13 mouse cellular contexts compared by ENCODE assay signal in the genomic region with DNA sequence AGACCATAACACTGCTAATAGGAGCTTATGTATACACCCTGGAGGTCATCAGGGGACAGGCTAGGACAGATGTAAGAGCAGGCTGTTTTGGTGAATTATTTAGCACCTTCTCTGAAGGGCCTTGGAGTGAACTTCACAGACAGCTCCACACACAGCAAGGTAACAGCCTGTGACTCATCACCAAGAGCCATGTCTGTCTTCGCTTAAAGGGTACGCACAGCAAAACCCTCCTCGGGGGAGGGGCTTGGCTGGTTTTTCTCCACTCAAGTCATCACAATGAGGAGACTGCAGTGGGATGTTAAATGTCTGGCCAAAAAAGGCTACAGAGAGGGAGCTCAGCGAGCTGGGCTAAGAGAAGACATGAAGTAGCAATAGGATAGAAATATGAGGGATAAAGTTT.
A peak's percentile ranks its signal among the peaks of the same experiment; 100 is the strongest.
DNase-seq lines count a peak whose midpoint lies in the region; ATAC-seq and TF ChIP-seq lines count a peak whose summit lies in the region.
"Had no signal": no experiment of that assay in that cellular context is flagged by ENCODE, and none has a peak within 500 bp of the region (broad histone marks: within the 10 kb centered on the region; RNA-seq: fewer than 3 reads in every experiment).

No protein-coding gene starts in this region.

- peaks cover 25% of the 10 kb centered on the region for H3K4me1 ChIP-seq in embryonic facial prominence, embryonic 10.5 days
- peaks cover 9% of the 10 kb centered on the region for H3K4me1 ChIP-seq in stomach, embryonic 14.5 days (ENCODE audit: control insufficient read depth, insufficient read depth, low read length)

- no peak for TF ChIP-seq CTCF in layer of hippocampus, adult 2 months (conservative IDR thresholded peaks at IDR 0.05)

- H3K9me3 ChIP-seq in embryonic facial prominence, embryonic 10.5 days = no peaks in the 10 kb centered on the region
- H3K9me3 ChIP-seq in stomach, embryonic 14.5 days (ENCODE audit: control insufficient read depth, low read depth, low read length) = no peaks in the 10 kb centered on the region
- H3K9me3 ChIP-seq: hindbrain, embryonic 10.5 days had no signal

- H3K27me3 ChIP-seq in embryonic facial prominence, embryonic 10.5 days (replicated peaks; ENCODE audit: low read depth, poor library complexity, severe bottlenecking) = no peaks in the 10 kb centered on the region
- no peaks in the 10 kb centered on the region for H3K27me3 ChIP-seq in stomach, embryonic 14.5 days (ENCODE audit: control insufficient read depth, insufficient read depth, low read length)

- peak; percentile 75 for DNase-seq in heart, adult 11 months
- DNase-seq in heart, adult 18-20 months = no peak
- DNase-seq in layer of hippocampus, adult 2 months (ENCODE audit: low spot score in 2 of 2) = no peak
- no peak for DNase-seq in layer of hippocampus, postnatal 10 days (ENCODE audit: low spot score in 2 of 2)
- DNase-seq in embryonic facial prominence, embryonic 10.5 days (ENCODE audit: low spot score) = no peak
- no peak for DNase-seq in gastrocnemius, postnatal 10 days
- DNase-seq in layer of hippocampus, postnatal 36 days = no peak
- DNase-seq: cerebellum, adult 8-10 months; right cerebral cortex, adult 18-20 months; thymus, postnatal 4 days had no signal

- H3K36me3 ChIP-seq in embryonic facial prominence, embryonic 10.5 days (replicated peaks) = no peaks in the 10 kb centered on the region
- H3K36me3 ChIP-seq in stomach, embryonic 14.5 days (ENCODE audit: control insufficient read depth, insufficient read depth, low read length) = 0 out of 2 replicates have a peak, but pooled peaks cover 6% of the 10 kb centered on the region
- H3K36me3 ChIP-seq: hindbrain, embryonic 10.5 days had no signal

- peak overlapping the region; percentile 39; the same call in 1 of the 2 replicates for H3K27ac ChIP-seq in layer of hippocampus, adult 2 months
- H3K27ac ChIP-seq in embryonic facial prominence, embryonic 10.5 days (replicated peaks) = 0 out of 2 replicates have a peak overlapping the region, but pooled peaks have one; percentile 19
- H3K27ac ChIP-seq in stomach, embryonic 14.5 days (ENCODE audit: low read length) = peak overlapping the region; percentile 68; the same call in 1 of the 2 replicates
- H3K27ac ChIP-seq: hindbrain, embryonic 10.5 days had no signal

- H3K4me2 ChIP-seq in stomach, embryonic 14.5 days (replicated peaks; ENCODE audit: low read depth, low read length) = no peak overlapping the region

- 79% methylated on average over 4 of the region's 4 CpGs for WGBS in embryonic facial prominence, embryonic 10.5 days
- WGBS in stomach, embryonic 14.5 days = 35% methylated on average over 4 of the region's 4 CpGs

- peak; percentile 28; the same call in 1 of the 2 replicates for ATAC-seq in stomach, embryonic 14.5 days (ENCODE audit: insufficient number of reproducible peaks, insufficient read depth, low FRiP score, low read depth)

- H3K4me3 ChIP-seq in layer of hippocampus, adult 2 months = no peak overlapping the region
- no peak overlapping the region for H3K4me3 ChIP-seq in embryonic facial prominence, embryonic 10.5 days
- H3K4me3 ChIP-seq in stomach, embryonic 14.5 days (ENCODE audit: low read depth, low read length) = no peak overlapping the region
- H3K4me3 ChIP-seq: hindbrain, embryonic 10.5 days; myocyte had no signal

- no peak overlapping the region for H3K9ac ChIP-seq in stomach, embryonic 14.5 days (replicated peaks; ENCODE audit: low read depth, low read length)
